Mouse (Mus musculus) cerebellum, adult 8-10 months (tissue): Measurements from ENCODE around the gene Inpp4a.

ENCODE experiments used
- DNase-seq: peaks from one replicate; pipeline ENCODE4 v3.0.0; 2022

The Inpp4a gene

DNA sequence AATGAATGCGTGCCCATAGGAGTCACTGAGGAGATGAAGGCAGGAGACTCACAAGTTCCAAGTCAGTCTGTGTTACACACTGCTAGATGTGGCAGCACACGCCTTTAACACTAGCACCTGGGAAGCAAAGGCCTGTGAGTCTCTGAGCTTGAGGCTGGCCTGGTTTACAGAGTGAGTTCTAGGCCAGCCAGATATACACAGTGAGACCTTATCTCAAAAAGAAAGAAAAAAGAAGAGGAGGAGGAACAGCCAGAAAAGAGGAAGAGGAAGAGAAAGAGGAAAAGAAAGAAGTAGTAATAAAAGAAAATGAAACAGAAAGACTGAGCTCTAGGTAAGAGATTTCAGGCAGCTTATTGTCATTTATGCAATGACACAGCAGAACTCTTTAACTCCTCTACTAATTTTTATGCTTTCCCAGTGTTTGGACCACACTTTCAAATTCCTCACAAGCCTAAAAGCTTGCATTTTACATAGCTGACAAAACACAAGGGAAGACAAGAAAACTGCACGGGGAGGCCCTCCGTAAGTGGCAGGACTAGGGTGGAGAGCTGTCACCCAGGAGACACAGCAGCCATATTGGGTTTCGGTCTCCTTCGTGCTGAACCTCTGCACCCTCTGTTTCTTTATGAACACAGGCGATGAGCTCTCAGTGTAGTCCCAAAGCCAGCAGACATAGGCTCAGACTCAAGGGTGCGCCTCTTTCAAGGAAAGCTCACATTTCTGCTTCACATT, 127.6 kb downstream of the Inpp4a start:
- DNase-seq, result no peak

DNA sequence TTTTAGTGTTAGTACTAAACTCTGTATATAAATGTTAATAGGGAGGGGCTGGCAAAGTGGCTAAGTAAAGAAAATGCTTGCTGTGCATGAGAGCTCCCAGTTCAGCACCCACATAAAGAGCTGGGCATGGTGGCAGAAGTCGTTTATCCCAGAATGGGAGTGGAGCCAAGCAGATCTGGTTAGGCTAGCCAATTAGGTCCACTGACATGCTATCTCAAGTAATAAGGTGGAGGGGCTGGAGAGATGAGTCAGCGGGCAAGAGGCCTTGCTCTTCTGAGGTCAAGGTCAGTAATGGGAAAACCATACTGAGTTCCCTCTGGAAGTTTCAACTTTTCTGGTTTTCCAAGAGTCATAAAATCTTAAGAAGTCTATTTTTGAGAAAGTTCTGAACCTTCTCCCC, 129.2 kb downstream of the Inpp4a start:
- DNase-seq, result no peak

- DNase-seq, result peak; percentile 92
These were observed 130.0 kb downstream of the Inpp4a start, which contains the start of the genes Coa5 and Unc50 for GRCm38 (mm10) chr1:37429366-37430296. TSS of gene Coa5 (minus strand) at chr1:37430103. TSS of gene Unc50 (plus strand) at chr1:37430139.

DNA sequence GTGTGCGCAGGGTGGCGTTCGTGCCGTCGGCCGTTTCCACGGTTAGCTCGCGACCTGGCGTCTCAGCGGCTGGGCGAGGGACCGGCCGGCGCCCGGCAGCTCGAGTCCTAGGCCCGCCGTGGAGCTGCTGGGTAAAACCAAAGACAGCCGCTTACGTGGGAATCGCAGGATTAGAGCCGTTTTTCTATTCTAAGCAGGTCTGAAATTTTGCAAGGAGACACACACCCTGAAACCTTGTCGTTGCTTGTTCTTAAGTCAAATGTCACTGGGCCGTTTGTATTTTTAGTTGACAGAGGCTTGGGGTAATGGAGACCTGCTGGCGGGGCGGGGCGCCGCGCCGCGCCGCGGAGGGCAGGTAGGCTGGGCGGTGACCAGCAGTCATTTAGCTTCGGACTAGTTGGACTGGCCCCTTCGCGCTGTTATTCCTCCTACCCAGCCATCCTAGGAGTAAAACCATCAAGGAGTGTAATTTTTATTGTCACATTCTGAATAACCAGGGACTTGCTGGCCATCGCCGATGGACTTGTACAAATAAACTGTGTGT, 130.7 kb downstream of the Inpp4a start:
- peak; percentile 24 for DNase-seq

DNA sequence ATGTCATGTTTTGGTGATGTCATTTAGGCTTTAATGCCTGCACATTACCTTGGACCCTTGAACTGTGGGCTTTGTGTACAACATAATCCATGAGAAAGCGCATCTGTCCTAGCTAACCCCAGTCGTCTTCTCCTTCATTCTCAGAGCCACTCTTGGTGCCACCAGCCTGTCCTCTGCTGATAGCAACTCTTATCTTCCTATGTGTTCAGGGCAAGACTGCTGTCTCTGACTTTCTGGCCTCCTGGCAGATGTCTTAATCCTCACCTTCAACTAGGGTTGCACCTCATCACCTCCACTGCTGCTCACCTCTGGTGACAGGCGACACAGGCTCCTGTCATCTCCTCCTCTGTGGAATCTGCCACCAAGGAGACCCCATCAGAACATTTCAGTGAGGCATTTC, 136.8 kb downstream of the Inpp4a start:
- DNase-seq, result no peak

- no peak for DNase-seq
These were observed 143.5 kb downstream of the Inpp4a start for GRCm38 (mm10) chr1:37442848-37443835.

- DNase-seq, result peak; percentile 50
These were observed 148.9 kb downstream of the Inpp4a start for GRCm38 (mm10) chr1:37448361-37449095.

DNA sequence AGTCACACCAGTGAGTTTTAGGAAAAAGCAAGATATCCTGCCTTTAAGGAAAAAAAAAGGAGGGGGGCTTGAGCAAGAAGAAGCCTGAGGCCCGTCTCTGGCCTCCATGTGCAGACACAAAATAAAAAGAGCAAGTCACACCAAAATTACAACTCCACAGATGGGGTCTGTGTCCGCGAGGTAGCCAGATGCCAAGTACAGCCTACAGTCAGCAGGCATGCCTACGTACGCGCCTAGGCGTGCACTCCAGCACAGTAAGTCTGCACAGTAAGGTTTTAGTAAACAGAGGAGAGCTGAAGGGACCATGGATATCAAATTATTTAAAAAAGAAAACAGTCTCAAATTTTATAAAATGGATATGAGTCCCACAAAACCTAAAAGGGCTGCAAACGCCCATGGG, 151.6 kb downstream of the Inpp4a start:
- no peak for DNase-seq

GRCm38 (mm10) chr1:37457546-37457945, 157.9 kb downstream of the Inpp4a start:
- DNase-seq, result no peak
